ENCODE assay signal across 8 mouse cellular contexts in genomic region chrX:151168438-151169131, GRCm38 (mm10). TPM values are rescaled to one million over a fixed set of nuclear protein-coding genes. Genes with fewer than 3 reads are reported as not detected.
DNase-seq lines count a peak whose midpoint lies in the region; ATAC-seq lines count a peak whose summit lies in the region.

No protein-coding gene starts in this region.

- 15% methylated on average over 23 of the region's 25 CpGs for WGBS in forebrain, embryonic 11.5 days
- WGBS in heart, embryonic 16.5 days: 13% methylated on average over 25 of the region's 25 CpGs
- WGBS in liver, embryonic 15.5 days (ENCODE audit: insufficient replicate concordance): 23% methylated on average over 22 of the region's 25 CpGs

- no peaks in the 10 kb centered on the region for H3K9me3 ChIP-seq in forebrain, embryonic 11.5 days (ENCODE audit: control insufficient read depth, low read length)
- H3K9me3 ChIP-seq in heart, embryonic 16.5 days (replicated peaks; ENCODE audit: control insufficient read depth, low read length): no peaks in the 10 kb centered on the region
- H3K9me3 ChIP-seq in liver, embryonic 15.5 days (replicated peaks): no peaks in the 10 kb centered on the region

- H3K36me3 ChIP-seq in forebrain, embryonic 11.5 days (ENCODE audit: control insufficient read depth, insufficient read depth, low read length): no peaks in the 10 kb centered on the region
- H3K36me3 ChIP-seq in heart, embryonic 16.5 days (ENCODE audit: control insufficient read depth, insufficient read depth): no peaks in the 10 kb centered on the region
- H3K36me3 ChIP-seq in liver, embryonic 15.5 days (replicated peaks): no peaks in the 10 kb centered on the region

- peak overlapping the region; percentile 75 for H3K27ac ChIP-seq in forebrain, embryonic 11.5 days (ENCODE audit: low read depth, low read length)
- H3K27ac ChIP-seq in heart, embryonic 16.5 days (ENCODE audit: low read length): no peak overlapping the region; the same call in 1 of the 2 replicates
- no peak overlapping the region for H3K27ac ChIP-seq in liver, embryonic 15.5 days (replicated peaks)

- peak; percentile 75 for ATAC-seq in forebrain, embryonic 11.5 days (replicated peaks; ENCODE audit: low FRiP score)
- peak; percentile 57 for ATAC-seq in heart, embryonic 16.5 days (replicated peaks; ENCODE audit: extremely low read depth, insufficient read depth, low FRiP score)
- ATAC-seq in liver, embryonic 15.5 days (ENCODE audit: insufficient read depth): no peak

- no peaks in the 10 kb centered on the region for H3K27me3 ChIP-seq in forebrain, embryonic 11.5 days (ENCODE audit: control insufficient read depth, insufficient read depth, low read length)
- no peaks in the 10 kb centered on the region for H3K27me3 ChIP-seq in heart, embryonic 16.5 days (ENCODE audit: control insufficient read depth, insufficient read depth, low read length)
- peaks cover 38% of the 10 kb centered on the region for H3K27me3 ChIP-seq in liver, embryonic 15.5 days

- H3K4me1 ChIP-seq in forebrain, embryonic 11.5 days (replicated peaks; ENCODE audit: control insufficient read depth, insufficient read depth, low read length): no peaks in the 10 kb centered on the region
- H3K4me1 ChIP-seq in heart, embryonic 16.5 days (ENCODE audit: control insufficient read depth, insufficient read depth, low read length): no peaks in the 10 kb centered on the region
- H3K4me1 ChIP-seq in liver, embryonic 15.5 days (replicated peaks): no peaks in the 10 kb centered on the region

- peak overlapping the region; percentile 54 for H3K4me2 ChIP-seq in forebrain, embryonic 11.5 days (ENCODE audit: low read depth, low read length, severe bottlenecking)
- H3K4me2 ChIP-seq in heart, embryonic 16.5 days (ENCODE audit: low read depth, low read length): peak overlapping the region; percentile 69
- peak overlapping the region; percentile 56 for H3K4me2 ChIP-seq in liver, embryonic 15.5 days

- H3K9ac ChIP-seq in forebrain, embryonic 11.5 days (ENCODE audit: low read length): peak overlapping the region; percentile 51
- H3K9ac ChIP-seq in heart, embryonic 16.5 days (ENCODE audit: low read length): peak overlapping the region; percentile 46
- H3K9ac ChIP-seq in liver, embryonic 15.5 days: no peak overlapping the region

- peak; percentile 19 for DNase-seq in ovary, adult 18-20 months (ENCODE audit: low spot score)
- DNase-seq in ovary, postnatal 10 days (ENCODE audit: low spot score): no peak
- peak; percentile 82 for DNase-seq in forebrain, embryonic 11.5 days (ENCODE audit: low spot score)
- peak; percentile 74 to 80 for DNase-seq in kidney, postnatal 4 days
- DNase-seq in ovary, postnatal 36 days (ENCODE audit: low spot score): peak; percentile 48
- DNase-seq in urinary bladder, postnatal 36 days (ENCODE audit: low spot score in 2 of 2): peak; percentile 2 to 4

- peak overlapping the region; percentile 40 for H3K4me3 ChIP-seq in forebrain, embryonic 11.5 days (ENCODE audit: low read depth, low read length)
- H3K4me3 ChIP-seq in heart, embryonic 16.5 days (ENCODE audit: low read length): peak overlapping the region; percentile 64
- H3K4me3 ChIP-seq in liver, embryonic 15.5 days (replicated peaks): peak overlapping the region; percentile 44; the same call in 1 of the 2 replicates

RNA-seq across cellular contexts. Expression of gene Wnk3, which starts 29.3 kb away (rescaled TPM):
- polyA plus RNA-seq in forebrain, embryonic 11.5 days (2014; fragmentation: Nextera tagmentation; extraction: Ambion mirVana): 14.0 and 14.3 TPM in 2 replicates
- 0.46 and 0.47 TPM in 2 replicates for polyA plus RNA-seq in heart, embryonic 16.5 days (2015; fragmentation: Nextera tagmentation; extraction: Ambion mirVana)
- polyA plus RNA-seq in liver, embryonic 15.5 days (2015; fragmentation: Nextera tagmentation; extraction: Ambion mirVana): 0.08 and 0.10 TPM in 2 replicates

Comparison
In these comparisons a context has a peak if more than half of its experiments do, and no peak if none do; other contexts are left out.
1. RNA of gene Wnk3, which starts 29.3 kb away (polyA plus RNA-seq): 14.0 to 14.3 TPM in forebrain, embryonic 11.5 days; 0.46 to 0.47 TPM in heart, embryonic 16.5 days and 0.08 to 0.10 TPM in liver, embryonic 15.5 days; every median in the first group is over 10 times any median in the second.
2. Peak in every context shown above with its lines, with median percentiles within 50 percentile points of each other: H3K4me2 ChIP-seq and H3K4me3 ChIP-seq.